26 mouse cellular contexts compared by ENCODE assay signal in genomic region chr8:48032046-48032445, GRCm38 (mm10).
"Had no signal": no experiment of that assay in that cellular context is flagged by ENCODE, and none has a peak within 500 bp of the region (broad histone marks: within the 10 kb centered on the region; RNA-seq: fewer than 3 reads in every experiment).

No protein-coding gene starts in this region.

- H3K27me3 ChIP-seq: heart, embryonic 13.5 days; heart, embryonic 15.5 days; hindbrain, embryonic 13.5 days; hindbrain, embryonic 15.5 days; kidney, embryonic 15.5 days; limb, embryonic 12.5 days; liver, embryonic 13.5 days had no signal

- DNase-seq: gastrocnemius, adult 2 months; gastrocnemius, postnatal 10 days; gastrocnemius, postnatal 25 days; heart, adult 18-20 months; heart, postnatal 14 days; heart, postnatal 36 days; kidney, adult 11 months; kidney, adult 2 months; kidney, adult 9 months; kidney, postnatal 14 days; kidney, postnatal 36 days; layer of hippocampus, adult 9-11 months; layer of hippocampus, postnatal 36 days; liver; liver, embryonic 13.5 days had no signal

- ATAC-seq: hindbrain, postnatal 0 days; intestine, embryonic 16.5 days had no signal

- H3K36me3 ChIP-seq: heart, embryonic 13.5 days; heart, embryonic 15.5 days; hindbrain, embryonic 13.5 days; hindbrain, embryonic 15.5 days; kidney, embryonic 15.5 days; limb, embryonic 10.5 days; limb, embryonic 12.5 days; liver, embryonic 13.5 days had no signal

- H3K27ac ChIP-seq: gastrocnemius, adult 2 months; heart, embryonic 13.5 days; heart, embryonic 15.5 days; hindbrain, embryonic 13.5 days; hindbrain, embryonic 15.5 days; hindbrain, postnatal 0 days; kidney, embryonic 15.5 days; kidney, postnatal 0 days; left cerebral cortex, adult 2 months; limb, embryonic 10.5 days; limb, embryonic 12.5 days; liver, embryonic 13.5 days had no signal

- H3K4me3 ChIP-seq: gastrocnemius, adult 2 months; heart, embryonic 13.5 days; heart, embryonic 15.5 days; hindbrain, embryonic 13.5 days; hindbrain, embryonic 15.5 days; kidney, embryonic 15.5 days; left cerebral cortex, adult 2 months; limb, embryonic 10.5 days; limb, embryonic 12.5 days; liver, embryonic 13.5 days had no signal

- H3K4me1 ChIP-seq: heart, embryonic 13.5 days; heart, embryonic 15.5 days; hindbrain, embryonic 13.5 days; hindbrain, embryonic 15.5 days; kidney, embryonic 15.5 days; liver, embryonic 13.5 days had no signal

- H3K9me3 ChIP-seq: heart, embryonic 13.5 days; heart, embryonic 15.5 days; hindbrain, embryonic 13.5 days; hindbrain, embryonic 15.5 days; kidney, embryonic 15.5 days; limb, embryonic 10.5 days; limb, embryonic 12.5 days; liver, embryonic 13.5 days had no signal
